Mouse (Mus musculus) stomach, embryonic 14.5 days (tissue): ENCODE results near the gene Napepld. TPM values are rescaled to one million over a fixed set of nuclear protein-coding genes. Genes with fewer than 3 reads are reported as not detected.
"Not testable (repeated sequence)": the region's sequence is repeated elsewhere in the genome, so short reads cannot be mapped to it uniquely, and the experiment has no call there.

Source experiments
- ATAC-seq: fragments of 200-750 bp; cut with Nextera tagmentation; 2 replicates; pipeline ENCODE4 v1.8.0; 2017; ENCODE audit warnings: low read depth, moderate TSS enrichment; ENCODE audit not compliant: insufficient number of reproducible peaks, insufficient read depth, low FRiP score
- H3K27ac ChIP-seq: fragments of 300-500 bp; sonication (generic); 2 replicates; pipeline ENCODE4 v1.5.1; 2014; ENCODE audit warnings: mild to moderate bottlenecking, low read length, moderate library complexity, mixed read lengths
- H3K27me3 ChIP-seq: fragments of 300-500 bp; sonication (generic); 2 replicates; pipeline ENCODE4 v1.6.1; 2014; ENCODE audit warnings: low read length, control low read depth, mixed read lengths; ENCODE audit not compliant: control insufficient read depth, insufficient read depth
- H3K36me3 ChIP-seq: fragments of 300-500 bp; sonication (generic); 2 replicates; pipeline ENCODE4 v1.6.1; 2014; ENCODE audit warnings: mild to moderate bottlenecking, control low read depth, low read length, moderate library complexity, mixed read lengths; ENCODE audit not compliant: control insufficient read depth, insufficient read depth
- H3K4me1 ChIP-seq: fragments of 300-500 bp; sonication (generic); 2 replicates; pipeline ENCODE4 v1.6.1; 2014; ENCODE audit warnings: low read length, control low read depth, mixed read lengths; ENCODE audit not compliant: control insufficient read depth, insufficient read depth
- H3K4me2 ChIP-seq: fragments of 300-500 bp; sonication (generic); replicated peaks from 2 replicates; pipeline ENCODE4 v1.6.1; 2014; ENCODE audit warnings: low read depth, low read length, control low read depth
- H3K4me3 ChIP-seq: fragments of 300-500 bp; sonication (generic); 2 replicates; pipeline ENCODE4 v1.5.1; 2014; ENCODE audit warnings: low read depth, low read length, control low read depth
- H3K9ac ChIP-seq: fragments of 300-500 bp; sonication (generic); replicated peaks from 2 replicates; pipeline ENCODE4 v1.6.1; 2014; ENCODE audit warnings: low read depth, mild to moderate bottlenecking, control low read depth, low read length, moderate library complexity, mixed read lengths
- H3K9me3 ChIP-seq: fragments of 300-500 bp; sonication (generic); 2 replicates; pipeline ENCODE4 v1.6.1; 2016; ENCODE audit warnings: low read depth, low read length, control low read depth; ENCODE audit not compliant: control insufficient read depth
- WGBS: fragments of 180-500 bp; shearing (Covaris S2); extraction: QIAGEN DNeasy Blood & Tissue Kit; methylation state at CpG from one replicate; pipeline ENCODE4 v1.1.7; 2014; 5-methylcytosine and 5-hydroxymethylcytosine counted together
- polyA plus RNA-seq: library from polyadenylated mRNA; unstranded; fragments of >200 nt; fragmentation: Nextera tagmentation; extraction: Ambion mirVana; gene quantifications from 2 replicates; pipeline ENCODE4 v1.2.1, GENCODE M21; 2014

The Napepld gene
- polyA plus RNA-seq, 1 experiment from 2014 or later, result 3.7 TPM

DNA sequence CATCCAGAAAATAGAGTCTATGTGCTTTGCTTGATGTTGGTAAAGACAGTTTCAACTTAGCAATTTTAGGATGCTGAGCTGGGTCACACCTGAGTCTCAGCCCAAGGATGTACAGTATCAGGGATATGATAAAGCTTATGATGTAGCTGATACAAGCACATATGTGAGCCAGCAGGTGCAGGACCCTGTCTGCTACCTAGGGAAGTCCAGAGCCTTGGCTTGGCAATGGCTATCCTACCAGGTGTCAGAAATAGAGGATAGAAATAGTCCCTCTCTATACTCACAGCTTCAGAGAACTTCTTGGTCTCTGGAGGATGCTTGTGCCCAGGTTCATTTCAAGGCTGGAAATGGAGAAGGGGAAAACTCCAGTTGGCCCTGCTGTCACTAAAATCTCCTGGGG lies 75.3 kb downstream of the Napepld start:
- Histone ChIP-seq H3K9me3 (no peaks in the 10 kb centered on the region), H3K9ac (no peak overlapping the region), H3K4me2 (no peak overlapping the region), H3K36me3 (no peaks in the 10 kb centered on the region), H3K4me1 (no peaks in the 10 kb centered on the region), H3K4me3 (no peak overlapping the region), H3K27me3 (no peaks in the 10 kb centered on the region), H3K27ac (no peak overlapping the region)
- no peak for ATAC-seq

DNA sequence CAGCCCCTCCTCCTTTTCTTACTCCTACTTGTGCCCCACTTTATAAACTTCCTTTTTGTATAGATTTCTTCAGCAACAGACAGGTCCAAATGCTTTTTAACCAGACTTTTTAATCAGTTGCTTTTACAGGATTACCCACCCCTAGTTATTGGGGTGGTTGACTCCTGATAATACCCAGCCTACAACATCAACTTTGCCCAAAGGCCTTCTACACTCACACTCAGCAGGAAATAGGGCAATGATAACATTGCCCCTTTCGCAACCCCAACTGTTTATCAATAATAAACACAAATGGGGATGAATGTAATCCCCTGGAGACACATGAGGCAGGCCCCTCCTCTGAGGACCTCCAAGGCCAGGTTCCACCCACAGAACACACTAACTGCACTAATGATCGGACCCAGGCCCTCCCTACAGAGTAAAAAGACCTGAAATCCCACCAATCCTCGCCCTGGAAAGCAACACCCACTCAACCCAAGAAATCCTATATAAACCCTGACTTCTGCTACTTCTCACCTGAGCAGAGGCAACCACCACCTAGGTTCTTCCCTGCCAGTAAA lies 84.7 kb downstream of the Napepld start:
- WGBS, result 62% methylated on average over 3 of the region's 3 CpGs
- no peaks in the 10 kb centered on the region for H3K27me3 ChIP-seq
- no peaks in the 10 kb centered on the region for H3K36me3 ChIP-seq
- H3K9me3 ChIP-seq, result no peaks in the 10 kb centered on the region
- no peak overlapping the region for H3K4me2 ChIP-seq
- no peaks in the 10 kb centered on the region for H3K4me1 ChIP-seq
- no peak overlapping the region for H3K27ac ChIP-seq
- H3K4me3 ChIP-seq, result no peak overlapping the region
- H3K9ac ChIP-seq, result no peak overlapping the region
- no peak for ATAC-seq

DNA sequence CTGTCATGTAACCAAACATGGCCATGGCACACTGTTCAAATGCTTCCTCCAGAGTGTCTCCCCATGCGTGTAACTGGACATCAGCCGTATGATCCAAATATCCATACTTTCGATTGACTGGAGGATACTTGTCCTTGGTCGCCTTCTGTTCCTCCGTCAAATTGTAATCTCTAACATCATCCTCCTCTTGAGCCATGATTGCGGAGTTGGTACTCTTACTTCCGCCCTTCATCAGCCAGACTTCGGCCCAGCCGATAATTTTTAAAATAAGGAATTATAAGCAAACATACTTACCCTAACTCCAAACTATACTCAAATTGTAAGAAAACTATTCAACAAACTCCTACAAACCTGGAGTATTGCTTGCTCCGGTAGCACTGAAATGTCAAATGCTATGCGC lies 86.9 kb downstream of the Napepld start:
- WGBS, result 95% methylated on average over 11 of the region's 11 CpGs
- not testable (repeated sequence) for H3K9ac ChIP-seq, ATAC-seq, H3K4me3 ChIP-seq, H3K9me3 ChIP-seq, H3K36me3 ChIP-seq, H3K27me3 ChIP-seq, H3K4me1 ChIP-seq, H3K27ac ChIP-seq, H3K4me2 ChIP-seq

Other genes starting within 250 kb of the Napepld start
- gene Lrrc17, start 157.8 kb downstream of the Napepld start, polyA plus RNA-seq, result 66.1 and 70.1 TPM in 2 replicates
- gene Fbxl13, start 55.8 kb downstream of the Napepld start, polyA plus RNA-seq, result 0.29 TPM in 2 replicates
- gene Armc10, start 55.6 kb downstream of the Napepld start, polyA plus RNA-seq, result 57.5 and 59.2 TPM in 2 replicates
- 83.7 and 84.3 TPM in 2 replicates for gene Pmpcb, start 35.7 kb upstream of the Napepld start, polyA plus RNA-seq
- 64.2 and 68.0 TPM in 2 replicates for gene Dnajc2, start 83.9 kb upstream of the Napepld start, polyA plus RNA-seq
- gene Psmc2, start 83.9 kb upstream of the Napepld start, polyA plus RNA-seq, result 158 and 162 TPM in 2 replicates
- gene Slc26a5, start 164.2 kb upstream of the Napepld start, polyA plus RNA-seq, result not detected in 2 replicates